Mouse (Mus musculus): Measurements from ENCODE around the gene Olfr854. TPM values are rescaled to one million over a fixed set of nuclear protein-coding genes. Genes with fewer than 3 reads are reported as not detected.

Gene Olfr854
- polyA plus RNA-seq (2012; rRNA removed): not detected in 2 replicates

DNA sequence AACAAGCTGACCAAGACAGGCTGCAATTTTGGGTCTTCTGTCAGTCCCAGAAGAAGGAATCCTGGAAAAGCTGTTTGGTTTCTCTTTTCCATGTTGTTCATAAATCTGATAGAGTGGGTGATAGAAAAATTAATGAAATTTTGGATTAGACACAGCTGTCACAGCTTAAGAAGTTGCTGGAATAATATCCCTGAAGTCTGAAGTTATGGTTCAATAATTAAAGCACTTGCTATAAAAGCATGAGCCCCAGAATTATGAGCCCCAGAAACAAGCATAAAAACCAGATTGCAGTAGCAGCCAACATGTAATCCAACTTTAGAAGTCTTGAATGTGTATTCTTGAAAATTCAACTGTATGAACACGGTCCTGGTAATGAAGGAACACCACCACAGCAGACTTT lies at the start of gene Olfr854:
Gene Olfr854 (minus strand): TSS at position 101 of the 400 bp plus-strand sequence.

DNA sequence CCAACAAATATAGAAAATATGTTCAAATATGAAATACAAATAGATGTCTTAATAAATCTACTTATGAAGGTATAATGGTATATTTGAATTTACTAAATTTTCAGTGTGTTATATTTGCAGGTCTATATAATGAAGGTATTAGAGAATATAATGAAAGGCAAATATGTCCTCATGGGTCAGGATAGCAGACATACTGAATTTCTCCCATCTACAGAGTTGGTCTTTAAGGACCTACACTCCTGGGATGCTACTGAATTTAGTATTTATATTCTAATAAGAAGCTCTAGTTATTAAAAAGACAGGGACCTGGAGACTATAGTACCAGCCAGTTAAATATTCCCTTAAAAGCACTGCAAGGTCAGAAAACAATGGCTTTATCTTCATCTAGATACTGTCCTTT lies 15.1 kb upstream of the Olfr854 start, which contains the start of gene Olfr855:
Gene Olfr855 (plus strand): TSS at position 301 of the 400 bp plus-strand sequence.

GRCm38 (mm10) chr9:19540976-19541375 lies 26.2 kb downstream of the Olfr854 start, which contains the start of gene Olfr853:
Olfr853 (minus strand) TSS chr9:19541076.

Other genes with a start within 250 kb of the Olfr854 start
- gene Olfr845, start 230.9 kb downstream of the Olfr854 start, polyA plus RNA-seq (2012; rRNA removed): not detected in 2 replicates
- gene Olfr846, start 203.4 kb downstream of the Olfr854 start, polyA plus RNA-seq (2012; rRNA removed): not detected in 2 replicates
- not detected in 2 replicates for gene Olfr847, start 188.7 kb downstream of the Olfr854 start, polyA plus RNA-seq (2012; rRNA removed)
- not detected in 2 replicates for gene Olfr849, start 127.1 kb downstream of the Olfr854 start, polyA plus RNA-seq (2012; rRNA removed)
- not detected in 2 replicates for gene Olfr850, start 89.1 kb downstream of the Olfr854 start, polyA plus RNA-seq (2012; rRNA removed)
- not detected in 2 replicates for gene Olfr851, start 74.1 kb downstream of the Olfr854 start, polyA plus RNA-seq (2012; rRNA removed)
- gene Olfr853, start 26.3 kb downstream of the Olfr854 start, polyA plus RNA-seq (2012; rRNA removed): not detected in 2 replicates
- not detected in 2 replicates for gene Olfr855, start 15.2 kb upstream of the Olfr854 start, polyA plus RNA-seq (2012; rRNA removed)
- gene Zfp317, start 54.7 kb upstream of the Olfr854 start, polyA plus RNA-seq (2012; rRNA removed): 4.2 and 4.8 TPM in 2 replicates
- 0.01 TPM in 1 of 2 replicates, not detected in the other for gene Olfr857, start 142.1 kb upstream of the Olfr854 start, polyA plus RNA-seq (2012; rRNA removed)
- not detected in 2 replicates for gene Olfr58, start 212.9 kb upstream of the Olfr854 start, polyA plus RNA-seq (2012; rRNA removed)
- gene Olfr859, start 237.5 kb upstream of the Olfr854 start, polyA plus RNA-seq (2012; rRNA removed): not detected in 2 replicates